Mouse (Mus musculus) T-helper 17 cell (primary cell): ENCODE measurements around the gene Anapc15.
"Not testable (repeated sequence)": the region's sequence is repeated elsewhere in the genome, so short reads cannot be mapped to it uniquely, and the experiment has no call there.

ENCODE experiments used
- in situ Hi-C, 2 experiments: fragments of 300-600 bp; cut with MboI, MseI; formaldehyde crosslinking; loops; 1 replicate in 1 of 2; 2 replicates in 1 of 2; pipeline ENCODE4 v1.15.1; 2025; ENCODE audit warnings: high pct_unique_total_duplicates in 2 of 2

Anapc15 gene

DNA sequence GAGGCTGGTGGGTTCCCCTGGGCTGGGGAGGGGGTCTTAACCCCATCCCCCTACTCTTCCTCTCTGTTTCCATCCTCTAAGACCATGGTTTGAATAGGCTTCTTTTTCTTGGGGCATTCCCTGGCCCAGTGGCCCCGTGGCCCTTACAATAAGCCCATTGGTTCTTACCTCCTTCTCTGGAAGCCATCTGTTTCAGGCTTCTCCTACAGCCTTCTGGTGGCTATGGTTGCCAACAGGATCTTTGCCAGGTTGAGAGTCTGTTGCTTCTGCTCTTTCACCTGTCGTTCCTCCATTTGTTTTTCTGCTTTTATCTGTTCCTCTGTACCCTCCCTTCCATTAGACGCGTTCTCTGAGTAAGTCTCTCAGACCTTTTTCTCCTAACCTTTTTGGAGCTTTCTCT is 74.1 kb downstream of the Anapc15 start:
- in situ Hi-C loops, result loop anchor here in 1 of 2 experiments (5.0 kb wide), 1 partner anchor 615 kb away; no protein-coding TSS in a partner anchor

- in situ Hi-C loops, result loop anchor here in 1 of 2 experiments (5.0 kb wide), 1 partner anchor 614 kb away; no protein-coding TSS in a partner anchor
Measured at GRCm38 (mm10) chr7:101938348-101938747, 74.8 kb downstream of the Anapc15 start.

DNA sequence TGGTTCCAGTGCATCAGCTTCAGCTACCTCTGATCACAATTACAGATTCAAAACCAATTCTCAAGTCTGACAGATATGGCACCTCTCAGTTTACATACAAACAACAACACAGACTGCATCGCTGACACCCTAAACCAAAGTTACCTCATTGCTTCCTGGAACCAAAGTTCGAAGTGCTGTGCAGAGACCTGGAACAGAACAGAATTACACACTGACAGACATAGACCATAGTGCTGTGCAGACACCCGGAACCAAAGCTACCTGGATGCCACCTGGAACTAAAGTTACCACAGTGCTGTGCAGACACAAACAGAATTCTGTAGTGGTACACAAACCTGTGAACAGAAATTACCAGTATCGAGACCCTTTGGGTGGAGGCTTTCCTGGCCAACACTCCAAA is 76.2 kb downstream of the Anapc15 start:
- in situ Hi-C loops, result loop anchor here in 1 of 2 experiments (5.0 kb wide), 1 partner anchor 613 kb away; no protein-coding TSS in a partner anchor

GRCm38 (mm10) chr7:101949008-101949407 is 85.5 kb downstream of the Anapc15 start:
- in situ Hi-C loops, result not testable (repeated sequence)
